Comparison of ENCODE assay signal across 26 mouse cellular contexts in genomic region chr5:139310477-139310876, GRCm38 (mm10). TPM values are rescaled to one million over a fixed set of nuclear protein-coding genes. Genes with fewer than 3 reads are reported as not detected.
DNase-seq lines count a peak whose midpoint lies in the region; TF ChIP-seq lines count a peak whose summit lies in the region.
"Had no signal": no experiment of that assay in that cellular context is flagged by ENCODE, and none has a peak within 500 bp of the region (broad histone marks: within the 10 kb centered on the region; RNA-seq: fewer than 3 reads in every experiment).

No protein-coding gene starts in this region.

- H3K9ac ChIP-seq in CH12.LX (ENCODE audit: insufficient read depth, low read depth) = no peak overlapping the region
- H3K9ac ChIP-seq: embryonic facial prominence, embryonic 12.5 days; forebrain, embryonic 12.5 days had no signal

- TF ChIP-seq EP300 in CH12.LX (IDR thresholded peaks at IDR 0.05; ENCODE audit: low read length) = no peak

- peaks cover 23 to 71% of the 10 kb centered on the region in 2 experiments for H3K4me1 ChIP-seq in CH12.LX (ENCODE audit: control insufficient read depth in 1 of 2, insufficient read depth in 2 of 2)
- H3K4me1 ChIP-seq: embryonic facial prominence, embryonic 10.5 days; embryonic facial prominence, embryonic 12.5 days; forebrain, embryonic 10.5 days; forebrain, embryonic 12.5 days had no signal

- no peak for TF ChIP-seq POLR2A in CH12.LX (IDR thresholded peaks at IDR 0.05; ENCODE audit: low read depth, low read length)

- H3K4me2 ChIP-seq in CH12.LX (ENCODE audit: insufficient read depth, low read depth, poor library complexity, severe bottlenecking) = no peak overlapping the region
- H3K4me2 ChIP-seq: embryonic facial prominence, embryonic 12.5 days; forebrain, embryonic 12.5 days had no signal

- in situ Hi-C loops in CH12.LX (cut with MboI; ENCODE audit: low pct_ligation_motif_present, low pct_unique_long_range_greater_than_20kb, low sequenced_read_pairs) = no loop called here

- peaks cover 38 to 62% of the 10 kb centered on the region in 2 experiments for H3K36me3 ChIP-seq in CH12.LX (replicated peaks in 1 of 2; ENCODE audit: control insufficient read depth in 1 of 2, insufficient read depth in 1 of 2, low read length in 1 of 2)
- H3K36me3 ChIP-seq: embryonic facial prominence, embryonic 10.5 days; embryonic facial prominence, embryonic 12.5 days; forebrain, embryonic 10.5 days; forebrain, embryonic 12.5 days had no signal

- TF ChIP-seq RAD21 in CH12.LX (IDR thresholded peaks at IDR 0.05; ENCODE audit: low read depth, low read length) = no peak

- no peak for DNase-seq in CH12.LX (ENCODE audit: extremely low read depth)
- DNase-seq in induced T-regulatory cell, adult 2 months (ENCODE audit: low read depth) = peak; percentile 72
- no peak for DNase-seq in adrenal gland, adult 2 months
- DNase-seq in cerebellum, postnatal 36 days = no peak
- no peak for DNase-seq in ovary, postnatal 10 days (ENCODE audit: low spot score)
- DNase-seq: adrenal gland, postnatal 10 days; adrenal gland, postnatal 25 days; cerebellum, adult 11 months; cerebellum, adult 18-20 months; cerebellum, adult 8-10 months; cerebellum, adult 9-11 months; cerebellum, postnatal 14 days had no signal

- no peaks in the 10 kb centered on the region for H3K27me3 ChIP-seq in CH12.LX (replicated peaks)
- H3K27me3 ChIP-seq: embryonic facial prominence, embryonic 12.5 days had no signal

- peaks cover 16% of the 10 kb centered on the region for H3K9me3 ChIP-seq in CH12.LX (replicated peaks; ENCODE audit: low read length)
- H3K9me3 ChIP-seq: embryonic facial prominence, embryonic 12.5 days; forebrain, embryonic 10.5 days; forebrain, embryonic 12.5 days had no signal

- peak overlapping the region; percentile 25 for H3K27ac ChIP-seq in CH12.LX (ENCODE audit: insufficient read depth, low read depth)
- H3K27ac ChIP-seq: embryonic facial prominence, embryonic 10.5 days; embryonic facial prominence, embryonic 12.5 days; forebrain, embryonic 10.5 days; forebrain, embryonic 12.5 days had no signal

- H3K79me2 ChIP-seq in CH12.LX (replicated peaks; ENCODE audit: control insufficient read depth, extremely low read depth, insufficient read depth, poor library complexity, severe bottlenecking) = peaks cover 67% of the 10 kb centered on the region

- TF ChIP-seq CTCF in CH12.LX (conservative IDR thresholded peaks at IDR 0.05 in 1 of 2, IDR thresholded peaks at IDR 0.05 in 1 of 2; ENCODE audit: low read depth in 2 of 2, low read length in 2 of 2) = no peak

- no peak overlapping the region for H3K4me3 ChIP-seq in CH12.LX (replicated peaks in 1 of 3; ENCODE audit: low read depth in 2 of 3, low read length in 2 of 3, poor library complexity in 1 of 3)
- H3K4me3 ChIP-seq: embryonic facial prominence, embryonic 10.5 days; embryonic facial prominence, embryonic 12.5 days; erythroblast, embryonic 14.5 days; forebrain, embryonic 10.5 days; forebrain, embryonic 12.5 days had no signal

- dilution Hi-C loops in CH12.LX (cut with MboI; ENCODE audit: extremely low pct_ligation_motif_present, extremely low pct_unique_long_range_greater_than_20kb, low sequenced_read_pairs) = no loop called here

TF ChIP-seq in CH12.LX, 34 proteins besides CTCF, POLR2A, EP300 and RAD21:
- TF ChIP-seq MXI1 (IDR thresholded peaks at IDR 0.05; ENCODE audit: low read depth, low read length) (no peak), KAT2A (IDR thresholded peaks at IDR 0.05; ENCODE audit: insufficient replicate concordance, low read length) (no peak), SMC3 (IDR thresholded peaks at IDR 0.05; ENCODE audit: low read depth, low read length) (no peak), MAZ (IDR thresholded peaks at IDR 0.05; ENCODE audit: low read depth, low read length) (no peak), ETS1 (conservative IDR thresholded peaks at IDR 0.05; ENCODE audit: low read depth, low read length) (peak; percentile 67), MEF2A (IDR thresholded peaks at IDR 0.05; ENCODE audit: borderline replicate concordance, low read depth, low read length) (no peak), ZMIZ1 (IDR thresholded peaks at IDR 0.05; ENCODE audit: low read depth, low read length) (no peak), ZNF384 (IDR thresholded peaks at IDR 0.05; ENCODE audit: low read depth, low read length) (peak; percentile 86)

RNA-seq across cellular contexts. Expression of gene Adap1, which starts 14.9 kb away (rescaled TPM):
- total RNA-seq in CH12.LX (2012; rRNA removed) (73.2 and 93.9 TPM in 2 replicates), CH12.LX (2014; rRNA removed) (53.9 and 55.3 TPM in 2 replicates)
- 61.8 and 70.7 TPM in 2 replicates for polyA plus RNA-seq in CH12.LX (2012; ENCODE audit: insufficient read length, low read depth)
- 1 to 10 TPM; 4.9 to 5.0 TPM for total RNA-seq in adrenal gland, adult 2 months (2021)
- polyA plus RNA-seq in adrenal gland, adult 2 months (2012; rRNA removed) = 8.6 and 10.5 TPM in 2 replicates

RNA-seq across cellular contexts. Expression of gene Cox19, which starts 40.7 kb away (rescaled TPM):
- total RNA-seq in CH12.LX (2012; rRNA removed) = 30.1 and 38.8 TPM in 2 replicates
- 32.1 and 32.3 TPM in 2 replicates for total RNA-seq in CH12.LX (2014; rRNA removed)
- 70.1 and 74.0 TPM in 2 replicates for polyA plus RNA-seq in CH12.LX (2012; ENCODE audit: insufficient read length, low read depth)
- total RNA-seq in adrenal gland, adult 2 months (2021) = 10 to 100 TPM; 81.2 to 85.7 TPM
- 97.6 and 107 TPM in 2 replicates for polyA plus RNA-seq in adrenal gland, adult 2 months (2012; rRNA removed)

RNA-seq across cellular contexts. Expression of gene Cyp2w1, which starts 41.9 kb away (rescaled TPM):
- total RNA-seq in CH12.LX (2012; rRNA removed) = not detected in 2 replicates
- not detected in 2 replicates for total RNA-seq in CH12.LX (2014; rRNA removed)
- not detected in 2 replicates for polyA plus RNA-seq in CH12.LX (2012; ENCODE audit: insufficient read length, low read depth)
- not detected for total RNA-seq in adrenal gland, adult 2 months (2021)
- not detected in 2 replicates for polyA plus RNA-seq in adrenal gland, adult 2 months (2012; rRNA removed)
- total RNA-seq: adrenal gland, adult 18-20 months; adrenal gland, postnatal 10 days; adrenal gland, postnatal 25 days; adrenal gland, postnatal 4 days; ES-E14; MEL had no signal
- polyA plus RNA-seq: C2C12; cortical plate, adult 2 months; embryonic facial prominence, embryonic 10.5 days; forebrain, embryonic 10.5 days; forebrain, embryonic 14.5 days; forebrain, embryonic 16.5 days; frontal cortex, adult 2 months had no signal

RNA-seq across cellular contexts. Expression of gene Get4, which starts 58.4 kb away (rescaled TPM):
- total RNA-seq in CH12.LX (2012; rRNA removed) (91.4 and 93.9 TPM in 2 replicates), CH12.LX (2014; rRNA removed) (96.4 and 103 TPM in 2 replicates)
- polyA plus RNA-seq in CH12.LX (2012; ENCODE audit: insufficient read length, low read depth) = 140 and 164 TPM in 2 replicates
- total RNA-seq in adrenal gland, adult 2 months (2021) = 10 to 100 TPM; 68.8 to 91.5 TPM
- 219 and 241 TPM in 2 replicates for polyA plus RNA-seq in adrenal gland, adult 2 months (2012; rRNA removed)

Comparison
In these comparisons a context has a peak if more than half of its experiments do, and no peak if none do; other contexts are left out.
1. RNA of gene Adap1, which starts 14.9 kb away (total RNA-seq): 53.9 to 93.9 TPM in CH12.LX; 4.9 to 5.0 TPM in adrenal gland, adult 2 months; every median in the first group is over 4 times any median in the second.